Mouse (Mus musculus): ENCODE data around the gene Abcc10. TPM values are rescaled to one million over a fixed set of nuclear protein-coding genes. Genes with fewer than 3 reads are reported as not detected.
A peak's percentile ranks its signal among the peaks of the same experiment; 100 is the strongest.

Gene Abcc10
- polyA plus RNA-seq, 1 experiment from 2014 or later = 4.3 TPM

GRCm38 (mm10) chr17:46284653-46285052 lies 43.5 kb downstream of the Abcc10 start:
- Histone ChIP-seq H3K4me2 (no peak overlapping the region), H3K27me3 (no peaks in the 10 kb centered on the region), H3K9me3 (replicated peaks) (no peaks in the 10 kb centered on the region), H3K4me1 (replicated peaks) (peaks cover 28% of the 10 kb centered on the region), H3K36me3 (peaks cover 6% of the 10 kb centered on the region), H3K9ac (no peak overlapping the region), H3K27ac (no peak overlapping the region), H3K4me3 (no peak overlapping the region)
- no peak for ATAC-seq (replicated peaks; ENCODE audit: insufficient number of reproducible peaks, insufficient read depth, low FRiP score, low read depth)
- 51% methylated on average over 7 of the region's 7 CpGs for WGBS

- no peak overlapping the region for H3K9ac ChIP-seq
- no peak for ATAC-seq (replicated peaks; ENCODE audit: insufficient number of reproducible peaks, insufficient read depth, low FRiP score, low read depth)
- H3K4me2 ChIP-seq = no peak overlapping the region
- 79% methylated on average over 8 of the region's 8 CpGs for WGBS
- no peak overlapping the region for H3K4me3 ChIP-seq
- H3K36me3 ChIP-seq = peaks cover 13% of the 10 kb centered on the region
- no peaks in the 10 kb centered on the region for H3K9me3 ChIP-seq (replicated peaks)
- peaks cover 28% of the 10 kb centered on the region for H3K4me1 ChIP-seq (replicated peaks)
- no peak overlapping the region for H3K27ac ChIP-seq
- H3K27me3 ChIP-seq = no peaks in the 10 kb centered on the region
These were observed 44.2 kb downstream of the Abcc10 start for GRCm38 (mm10) chr17:46283911-46284310.

GRCm38 (mm10) chr17:46283140-46283539 lies 45.0 kb downstream of the Abcc10 start:
- ATAC-seq (replicated peaks; ENCODE audit: insufficient number of reproducible peaks, insufficient read depth, low FRiP score, low read depth) = no peak
- WGBS = 32% methylated on average over 9 of the region's 9 CpGs
- H3K4me2 ChIP-seq = peak overlapping the region; percentile 86
- H3K9me3 ChIP-seq (replicated peaks) = no peaks in the 10 kb centered on the region
- peak overlapping the region; percentile 68; the same call in 1 of the 2 replicates for H3K9ac ChIP-seq
- H3K4me1 ChIP-seq (replicated peaks) = peaks cover 28% of the 10 kb centered on the region
- H3K36me3 ChIP-seq = peaks cover 21% of the 10 kb centered on the region
- no peaks in the 10 kb centered on the region for H3K27me3 ChIP-seq
- peak overlapping the region; percentile 70 for H3K4me3 ChIP-seq
- H3K27ac ChIP-seq = peak overlapping the region; percentile 90; the same call in 1 of the 2 replicates

DNA sequence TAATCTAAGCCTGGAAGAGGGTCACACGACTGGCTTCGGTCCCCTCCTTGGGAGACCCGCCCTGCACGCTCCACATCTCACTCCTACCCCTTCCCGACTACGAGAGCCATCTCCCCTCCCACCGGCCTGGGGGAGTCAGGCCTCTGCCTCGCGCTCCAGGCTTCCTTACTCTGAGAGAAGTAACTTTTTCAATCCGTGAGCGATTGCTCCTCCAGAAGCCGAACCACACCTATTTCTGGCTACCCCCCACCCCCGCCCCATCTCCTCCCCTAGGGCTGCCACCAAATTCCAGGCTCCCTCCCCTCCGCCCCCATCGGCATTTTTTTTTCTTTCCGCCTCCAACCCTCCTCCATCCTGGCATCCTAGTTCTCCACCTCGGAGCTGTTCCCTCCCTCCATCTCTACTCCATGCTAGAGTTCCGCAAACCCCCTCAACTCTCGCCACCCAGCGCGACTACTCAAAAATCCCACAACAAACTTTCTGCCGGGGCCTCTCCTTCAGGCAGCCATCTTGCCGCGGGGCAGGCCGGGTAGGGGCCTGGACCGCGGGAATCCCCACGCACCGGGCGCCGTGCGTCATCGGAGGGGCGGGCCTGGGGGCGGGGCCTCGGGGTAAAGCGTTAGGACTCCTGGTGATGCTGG lies 45.5 kb downstream of the Abcc10 start, which contains the start of gene Tjap1:
Tjap1 (minus strand) TSS at position 544 of the 641 bp plus-strand sequence.
- H3K9ac ChIP-seq = peak within 1 kb of the TSS; percentile 68
- H3K27me3 ChIP-seq = no peaks in the 10 kb centered on the region
- H3K4me3 ChIP-seq = peak within 1 kb of the TSS; percentile 70
- ATAC-seq (replicated peaks; ENCODE audit: insufficient number of reproducible peaks, insufficient read depth, low FRiP score, low read depth) = peak; percentile 95
- peak within 1 kb of the TSS; percentile 86 for H3K4me2 ChIP-seq
- peak within 1 kb of the TSS; percentile 90 for H3K27ac ChIP-seq
- H3K4me1 ChIP-seq (replicated peaks) = peaks cover 29% of the 10 kb centered on the region
- peaks cover 21% of the 10 kb centered on the region for H3K36me3 ChIP-seq
- WGBS = under 1% methylated on average over 37 of the region's 37 CpGs
- no peaks in the 10 kb centered on the region for H3K9me3 ChIP-seq (replicated peaks)

- Histone ChIP-seq H3K27ac (peak overlapping the region; percentile 48), H3K27me3 (no peaks in the 10 kb centered on the region), H3K4me1 (replicated peaks) (peaks cover 47% of the 10 kb centered on the region)
These were observed 50.0 kb downstream of the Abcc10 start for GRCm38 (mm10) chr17:46278011-46278765.

DNA sequence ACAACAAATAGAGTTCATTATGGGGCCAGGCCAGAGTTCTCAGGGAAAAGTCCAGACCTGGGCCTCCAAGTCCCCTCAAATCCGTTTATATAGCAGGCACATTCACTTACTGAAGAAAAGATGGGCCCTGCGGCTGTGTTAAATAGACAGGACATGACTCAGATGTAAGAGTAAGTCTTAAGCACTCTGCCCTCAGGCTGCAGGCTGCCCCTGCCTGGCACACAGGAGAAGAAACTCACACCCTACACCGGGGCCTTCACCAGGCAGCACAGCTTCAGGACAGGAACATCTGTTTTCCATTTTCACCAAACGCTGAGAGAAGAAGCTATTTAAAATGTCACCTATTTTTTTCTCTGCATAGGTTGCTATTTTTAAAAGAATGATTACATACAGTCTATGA lies 50.6 kb downstream of the Abcc10 start:
- peaks cover 24% of the 10 kb centered on the region for H3K36me3 ChIP-seq
- peak overlapping the region; percentile 19; the same call in 1 of the 2 replicates for H3K9ac ChIP-seq
- H3K9me3 ChIP-seq (replicated peaks) = no peaks in the 10 kb centered on the region
- H3K4me1 ChIP-seq (replicated peaks) = peaks cover 51% of the 10 kb centered on the region
- no peak overlapping the region for H3K4me2 ChIP-seq
- no peak for ATAC-seq (replicated peaks; ENCODE audit: insufficient number of reproducible peaks, insufficient read depth, low FRiP score, low read depth)
- no peak overlapping the region for H3K4me3 ChIP-seq
- WGBS = 59% methylated on average over 4 of the region's 4 CpGs
- H3K27me3 ChIP-seq = no peaks in the 10 kb centered on the region
- H3K27ac ChIP-seq = peak overlapping the region; percentile 48

More at GRCm38 (mm10) chr17:46278011-46278765, 50.0 kb downstream of the Abcc10 start:
- H3K4me3 ChIP-seq = no peak overlapping the region
- ATAC-seq (replicated peaks; ENCODE audit: insufficient number of reproducible peaks, insufficient read depth, low FRiP score, low read depth) = no peak
- WGBS = 78% methylated on average over 12 of the region's 12 CpGs
- H3K4me2 ChIP-seq = no peak overlapping the region
- no peak overlapping the region for H3K9ac ChIP-seq
- peaks cover 24% of the 10 kb centered on the region for H3K36me3 ChIP-seq
- no peaks in the 10 kb centered on the region for H3K9me3 ChIP-seq (replicated peaks)

- Histone ChIP-seq H3K4me2 (no peak overlapping the region), H3K4me1 (replicated peaks) (peaks cover 39% of the 10 kb centered on the region), H3K9ac (no peak overlapping the region), H3K27me3 (no peaks in the 10 kb centered on the region), H3K9me3 (replicated peaks) (no peaks in the 10 kb centered on the region), H3K4me3 (no peak overlapping the region), H3K27ac (no peak overlapping the region), H3K36me3 (peaks cover 36% of the 10 kb centered on the region)
- WGBS = 59% methylated on average over 10 of the region's 10 CpGs
- ATAC-seq (replicated peaks; ENCODE audit: insufficient number of reproducible peaks, insufficient read depth, low FRiP score, low read depth) = no peak
These were observed 52.6 kb downstream of the Abcc10 start for GRCm38 (mm10) chr17:46275506-46275905.

- Histone ChIP-seq H3K4me1 (replicated peaks) (peaks cover 41% of the 10 kb centered on the region), H3K36me3 (peaks cover 34% of the 10 kb centered on the region), H3K4me3 (no peak overlapping the region), H3K9me3 (replicated peaks) (no peaks in the 10 kb centered on the region), H3K27me3 (no peaks in the 10 kb centered on the region), H3K27ac (no peak overlapping the region), H3K4me2 (no peak overlapping the region), H3K9ac (no peak overlapping the region)
- 85% methylated on average over 6 of the region's 6 CpGs for WGBS
- ATAC-seq (replicated peaks; ENCODE audit: insufficient number of reproducible peaks, insufficient read depth, low FRiP score, low read depth) = no peak
These were observed 53.1 kb downstream of the Abcc10 start for GRCm38 (mm10) chr17:46275034-46275433.

- Histone ChIP-seq H3K9me3 (replicated peaks) (no peaks in the 10 kb centered on the region), H3K27ac (peak overlapping the region; percentile 73), H3K9ac (0 out of 2 replicates have a peak overlapping the region, but pooled peaks have one; percentile 15), H3K4me1 (replicated peaks) (peaks cover 46% of the 10 kb centered on the region), H3K36me3 (peaks cover 29% of the 10 kb centered on the region), H3K27me3 (no peaks in the 10 kb centered on the region), H3K4me3 (no peak overlapping the region), H3K4me2 (no peak overlapping the region)
- ATAC-seq (replicated peaks; ENCODE audit: insufficient number of reproducible peaks, insufficient read depth, low FRiP score, low read depth) = no peak
- 70% methylated on average over 6 of the region's 6 CpGs for WGBS
These were observed 53.7 kb downstream of the Abcc10 start for GRCm38 (mm10) chr17:46274465-46274864.

GRCm38 (mm10) chr17:46273803-46274236 lies 54.3 kb downstream of the Abcc10 start:
- no peaks in the 10 kb centered on the region for H3K9me3 ChIP-seq (replicated peaks)
- no peak for ATAC-seq (replicated peaks; ENCODE audit: insufficient number of reproducible peaks, insufficient read depth, low FRiP score, low read depth)
- H3K4me1 ChIP-seq (replicated peaks) = peaks cover 53% of the 10 kb centered on the region
- peaks cover 22% of the 10 kb centered on the region for H3K36me3 ChIP-seq
- H3K4me3 ChIP-seq = no peak overlapping the region
- H3K27ac ChIP-seq = peak overlapping the region; percentile 73
- H3K4me2 ChIP-seq = no peak overlapping the region
- no peak overlapping the region for H3K9ac ChIP-seq
- 36% methylated on average over 1 of the region's 1 CpGs for WGBS
- no peaks in the 10 kb centered on the region for H3K27me3 ChIP-seq

- Histone ChIP-seq H3K4me2 (no peak overlapping the region), H3K4me1 (replicated peaks) (peaks cover 53% of the 10 kb centered on the region), H3K4me3 (no peak overlapping the region), H3K9ac (no peak overlapping the region), H3K27me3 (no peaks in the 10 kb centered on the region), H3K36me3 (peaks cover 16% of the 10 kb centered on the region), H3K27ac (no peak overlapping the region), H3K9me3 (replicated peaks) (no peaks in the 10 kb centered on the region)
- ATAC-seq (replicated peaks; ENCODE audit: insufficient number of reproducible peaks, insufficient read depth, low FRiP score, low read depth) = 0 out of 2 replicates have a peak, but pooled peaks have one; percentile 40
- 74% methylated on average over 5 of the region's 5 CpGs for WGBS
These were observed 55.5 kb downstream of the Abcc10 start for GRCm38 (mm10) chr17:46272675-46273074.

Data from heart, embryonic 15.5 days (tissue).